Mouse (Mus musculus) lung, postnatal 0 days (tissue): ENCODE results near the gene Farp1.

Experiments used
- CTCF ChIP-seq: IDR thresholded peaks from 2 replicates; pipeline ENCODE4 v1.5.1; 2016; ENCODE audit warnings: antibody characterized with exemption, mild to moderate bottlenecking
- EP300 ChIP-seq: IDR thresholded peaks from 2 replicates; pipeline ENCODE4 v1.6.1; 2016; ENCODE audit warnings: antibody characterized with exemption, mild to moderate bottlenecking, control low read depth

DNA sequence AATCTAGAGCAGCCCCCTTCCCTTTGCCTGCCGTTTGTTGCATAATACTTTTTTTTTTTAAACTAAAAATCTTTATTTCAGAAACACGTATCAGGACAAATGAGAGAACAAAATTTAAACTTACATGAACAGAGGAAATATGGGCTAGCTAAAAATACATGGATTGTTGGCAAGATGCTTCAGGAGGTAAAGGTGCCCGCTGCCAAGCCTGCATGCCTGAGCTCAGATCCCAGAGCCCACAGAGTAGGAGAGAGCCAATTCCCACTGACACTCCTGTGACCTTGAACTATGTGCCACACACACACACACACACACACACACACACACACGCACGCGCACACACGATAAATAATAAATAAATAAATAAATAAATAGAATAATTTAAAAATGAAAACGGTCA is 29.0 kb upstream of the Farp1 start:
- no peak for TF ChIP-seq CTCF
- TF ChIP-seq EP300 = no peak
